Mouse (Mus musculus): ENCODE data around the gene Gtf2f2. TPM values are rescaled to one million over a fixed set of nuclear protein-coding genes. Genes with fewer than 3 reads are reported as not detected.

Gene Gtf2f2
- polyA plus RNA-seq, 1 experiment from 2014 or later: 29.8 TPM

- 0 out of 2 replicates have a peak, but pooled peaks cover 4% of the 10 kb centered on the region for H3K4me1 ChIP-seq (ENCODE audit: control insufficient read depth, insufficient read depth, low read length)
- no peak overlapping the region for H3K4me2 ChIP-seq (ENCODE audit: low read depth, low read length)
- DNase-seq (ENCODE audit: low spot score) (peak; percentile 88), ATAC-seq (ENCODE audit: low read depth) (peak; percentile 87)
- no peaks in the 10 kb centered on the region for H3K9me3 ChIP-seq (ENCODE audit: control insufficient read depth, low read length)
- H3K27ac ChIP-seq (replicated peaks; ENCODE audit: low read depth, low read length): no peak overlapping the region
- WGBS: 14% methylated on average over 4 of the region's 4 CpGs
- peaks cover 19% of the 10 kb centered on the region; the same call in 1 of the 2 replicates for H3K36me3 ChIP-seq (ENCODE audit: control insufficient read depth, insufficient read depth, low read length)
- no peak overlapping the region for H3K9ac ChIP-seq (ENCODE audit: low read depth, low read length)
- H3K4me3 ChIP-seq (ENCODE audit: low read depth, low read length): no peak overlapping the region
- H3K27me3 ChIP-seq (replicated peaks; ENCODE audit: control insufficient read depth, insufficient read depth, low read length): no peaks in the 10 kb centered on the region
Measured at GRCm38 (mm10) chr14:75899566-75899965, 111.1 kb downstream of the Gtf2f2 start.

DNA sequence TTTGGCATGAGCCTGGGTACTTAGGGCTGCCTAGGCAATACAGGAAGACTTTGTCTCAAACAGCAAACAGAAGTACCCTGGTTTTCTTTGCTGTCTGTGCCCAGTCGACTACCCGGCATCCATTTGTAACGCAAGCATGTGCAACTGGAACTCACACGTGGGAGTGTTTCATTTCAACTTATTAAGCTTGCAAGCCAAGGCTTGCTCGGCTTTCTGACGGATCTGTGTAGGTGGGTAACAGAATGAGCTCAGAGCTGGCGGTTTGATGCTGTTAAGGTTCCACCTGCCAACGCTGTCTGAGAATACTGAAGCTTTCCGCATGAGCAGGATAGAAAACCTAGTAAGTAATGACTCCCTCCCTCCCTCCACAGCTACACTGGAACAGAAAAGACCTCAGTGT, 118.5 kb downstream of the Gtf2f2 start:
- Histone ChIP-seq H3K36me3 (ENCODE audit: control insufficient read depth, insufficient read depth, low read length) (peaks cover 18% of the 10 kb centered on the region; the same call in 1 of the 2 replicates), H3K4me1 (ENCODE audit: control insufficient read depth, insufficient read depth, low read length) (no peaks in the 10 kb centered on the region), H3K27me3 (replicated peaks; ENCODE audit: control insufficient read depth, insufficient read depth, low read length) (no peaks in the 10 kb centered on the region), H3K9ac (ENCODE audit: low read depth, low read length) (no peak overlapping the region), H3K4me2 (ENCODE audit: low read depth, low read length) (no peak overlapping the region), H3K9me3 (ENCODE audit: control insufficient read depth, low read length) (no peaks in the 10 kb centered on the region), H3K4me3 (ENCODE audit: low read depth, low read length) (no peak overlapping the region), H3K27ac (replicated peaks; ENCODE audit: low read depth, low read length) (no peak overlapping the region)
- peak; percentile 71 for DNase-seq (ENCODE audit: low spot score)
- ATAC-seq (ENCODE audit: low read depth): no peak
- WGBS: 74% methylated on average over 9 of the region's 9 CpGs

DNA sequence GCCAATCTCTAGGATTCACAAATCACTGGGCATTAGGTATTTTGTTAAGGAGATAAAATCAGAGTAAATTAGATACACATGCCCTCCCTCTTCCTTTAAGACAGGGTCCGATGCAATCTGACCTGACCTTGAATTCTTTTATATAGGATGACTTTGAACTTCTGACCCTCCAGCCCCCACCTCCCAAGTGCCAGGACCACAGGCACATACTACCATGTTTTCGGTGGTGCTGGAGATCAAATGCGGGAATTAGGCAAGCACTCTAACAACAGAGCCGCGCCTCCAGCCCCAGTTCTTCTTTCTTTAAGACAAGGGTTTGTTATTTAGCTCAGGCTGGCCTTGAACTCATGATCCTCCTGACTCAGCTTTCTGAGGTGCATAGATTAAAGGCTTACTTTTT, 126.8 kb downstream of the Gtf2f2 start:
- DNase-seq (ENCODE audit: low spot score) (no peak), ATAC-seq (ENCODE audit: low read depth) (no peak)
- H3K9ac ChIP-seq (ENCODE audit: low read depth, low read length): no peak overlapping the region
- H3K27me3 ChIP-seq (replicated peaks; ENCODE audit: control insufficient read depth, insufficient read depth, low read length): no peaks in the 10 kb centered on the region
- H3K27ac ChIP-seq (replicated peaks; ENCODE audit: low read depth, low read length): no peak overlapping the region
- H3K4me1 ChIP-seq (ENCODE audit: control insufficient read depth, insufficient read depth, low read length): no peaks in the 10 kb centered on the region
- H3K9me3 ChIP-seq (ENCODE audit: control insufficient read depth, low read length): no peaks in the 10 kb centered on the region
- H3K36me3 ChIP-seq (ENCODE audit: control insufficient read depth, insufficient read depth, low read length): no peaks in the 10 kb centered on the region
- WGBS: 75% methylated on average over 5 of the region's 5 CpGs
- H3K4me2 ChIP-seq (ENCODE audit: low read depth, low read length): no peak overlapping the region
- H3K4me3 ChIP-seq (ENCODE audit: low read depth, low read length): no peak overlapping the region

DNA sequence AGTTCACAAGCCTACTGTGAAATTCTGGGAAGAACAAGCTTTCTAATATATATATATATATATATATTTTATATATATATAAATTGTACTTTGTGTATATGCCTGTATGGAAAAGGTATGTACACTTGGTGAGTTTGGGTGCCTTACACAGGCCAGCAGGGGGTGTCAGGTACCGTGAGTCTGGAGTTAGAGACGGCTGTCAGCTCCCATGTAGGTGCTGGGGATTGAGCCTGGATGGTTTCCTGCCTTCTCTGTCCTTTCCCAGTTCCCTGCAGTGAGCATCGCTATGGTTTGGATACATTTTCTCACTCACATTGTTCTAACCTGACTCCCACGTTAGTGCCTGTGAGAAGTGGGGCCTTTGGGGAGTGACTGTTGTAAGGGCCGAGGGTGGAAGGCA, 127.3 kb downstream of the Gtf2f2 start:
- H3K36me3 ChIP-seq (ENCODE audit: control insufficient read depth, insufficient read depth, low read length): no peaks in the 10 kb centered on the region
- no peak overlapping the region for H3K4me2 ChIP-seq (ENCODE audit: low read depth, low read length)
- H3K27me3 ChIP-seq (replicated peaks; ENCODE audit: control insufficient read depth, insufficient read depth, low read length): no peaks in the 10 kb centered on the region
- WGBS: 66% methylated on average over 5 of the region's 5 CpGs
- no peaks in the 10 kb centered on the region for H3K4me1 ChIP-seq (ENCODE audit: control insufficient read depth, insufficient read depth, low read length)
- ATAC-seq (ENCODE audit: low read depth): no peak
- no peak overlapping the region for H3K27ac ChIP-seq (replicated peaks; ENCODE audit: low read depth, low read length)
- H3K4me3 ChIP-seq (ENCODE audit: low read depth, low read length): no peak overlapping the region
- no peaks in the 10 kb centered on the region for H3K9me3 ChIP-seq (ENCODE audit: control insufficient read depth, low read length)
- no peak overlapping the region for H3K9ac ChIP-seq (ENCODE audit: low read depth, low read length)
- DNase-seq (ENCODE audit: low spot score): no peak

GRCm38 (mm10) chr14:75881856-75882255, 128.8 kb downstream of the Gtf2f2 start:
- Histone ChIP-seq H3K9ac (ENCODE audit: low read depth, low read length) (no peak overlapping the region), H3K9me3 (ENCODE audit: control insufficient read depth, low read length) (no peaks in the 10 kb centered on the region), H3K4me1 (ENCODE audit: control insufficient read depth, insufficient read depth, low read length) (no peaks in the 10 kb centered on the region), H3K4me3 (ENCODE audit: low read depth, low read length) (no peak overlapping the region), H3K27ac (replicated peaks; ENCODE audit: low read depth, low read length) (no peak overlapping the region), H3K4me2 (ENCODE audit: low read depth, low read length) (no peak overlapping the region), H3K36me3 (ENCODE audit: control insufficient read depth, insufficient read depth, low read length) (no peaks in the 10 kb centered on the region), H3K27me3 (replicated peaks; ENCODE audit: control insufficient read depth, insufficient read depth, low read length) (no peaks in the 10 kb centered on the region)
- ATAC-seq (ENCODE audit: low read depth) (no peak), DNase-seq (ENCODE audit: low spot score) (no peak)
- WGBS: 31% methylated on average over 4 of the region's 4 CpGs

GRCm38 (mm10) chr14:75878980-75879379, 131.7 kb downstream of the Gtf2f2 start:
- WGBS: 35% methylated on average over 8 of the region's 8 CpGs
- no peak for DNase-seq (ENCODE audit: low spot score)
- H3K36me3 ChIP-seq (ENCODE audit: control insufficient read depth, insufficient read depth, low read length): no peaks in the 10 kb centered on the region

GRCm38 (mm10) chr14:75877297-75877696, 133.4 kb downstream of the Gtf2f2 start:
- WGBS: 73% methylated on average over 3 of the region's 3 CpGs
- Histone ChIP-seq H3K27ac (replicated peaks; ENCODE audit: low read depth, low read length) (no peak overlapping the region), H3K36me3 (ENCODE audit: control insufficient read depth, insufficient read depth, low read length) (no peaks in the 10 kb centered on the region)

More at GRCm38 (mm10) chr14:75878980-75879379, 131.7 kb downstream of the Gtf2f2 start:
- Histone ChIP-seq H3K4me3 (ENCODE audit: low read depth, low read length) (no peak overlapping the region), H3K4me2 (ENCODE audit: low read depth, low read length) (no peak overlapping the region), H3K9me3 (ENCODE audit: control insufficient read depth, low read length) (no peaks in the 10 kb centered on the region), H3K9ac (ENCODE audit: low read depth, low read length) (no peak overlapping the region), H3K27ac (replicated peaks; ENCODE audit: low read depth, low read length) (no peak overlapping the region), H3K4me1 (ENCODE audit: control insufficient read depth, insufficient read depth, low read length) (no peaks in the 10 kb centered on the region), H3K27me3 (replicated peaks; ENCODE audit: control insufficient read depth, insufficient read depth, low read length) (no peaks in the 10 kb centered on the region)
- ATAC-seq (ENCODE audit: low read depth): no peak

GRCm38 (mm10) chr14:75876320-75877043, 134.2 kb downstream of the Gtf2f2 start:
- Histone ChIP-seq H3K36me3 (ENCODE audit: control insufficient read depth, insufficient read depth, low read length) (no peaks in the 10 kb centered on the region), H3K27ac (replicated peaks; ENCODE audit: low read depth, low read length) (no peak overlapping the region), H3K4me2 (ENCODE audit: low read depth, low read length) (peak overlapping the region; percentile 51), H3K9ac (ENCODE audit: low read depth, low read length) (peak overlapping the region; percentile 43), H3K4me3 (ENCODE audit: low read depth, low read length) (peak overlapping the region; percentile 20), H3K4me1 (ENCODE audit: control insufficient read depth, insufficient read depth, low read length) (no peaks in the 10 kb centered on the region), H3K9me3 (ENCODE audit: control insufficient read depth, low read length) (no peaks in the 10 kb centered on the region), H3K27me3 (replicated peaks; ENCODE audit: control insufficient read depth, insufficient read depth, low read length) (no peaks in the 10 kb centered on the region)
- DNase-seq (ENCODE audit: low spot score): peak; percentile 90
- peak; percentile 71 for ATAC-seq (ENCODE audit: low read depth)
- WGBS: 10% methylated on average over 21 of the region's 21 CpGs

More at GRCm38 (mm10) chr14:75877297-75877696, 133.4 kb downstream of the Gtf2f2 start:
- no peak for ATAC-seq (ENCODE audit: low read depth)
- no peak overlapping the region for H3K4me2 ChIP-seq (ENCODE audit: low read depth, low read length)
- no peaks in the 10 kb centered on the region for H3K27me3 ChIP-seq (replicated peaks; ENCODE audit: control insufficient read depth, insufficient read depth, low read length)
- H3K9ac ChIP-seq (ENCODE audit: low read depth, low read length): no peak overlapping the region
- no peak for DNase-seq (ENCODE audit: low spot score)
- H3K9me3 ChIP-seq (ENCODE audit: control insufficient read depth, low read length): no peaks in the 10 kb centered on the region
- no peaks in the 10 kb centered on the region for H3K4me1 ChIP-seq (ENCODE audit: control insufficient read depth, insufficient read depth, low read length)
- no peak overlapping the region for H3K4me3 ChIP-seq (ENCODE audit: low read depth, low read length)

DNA sequence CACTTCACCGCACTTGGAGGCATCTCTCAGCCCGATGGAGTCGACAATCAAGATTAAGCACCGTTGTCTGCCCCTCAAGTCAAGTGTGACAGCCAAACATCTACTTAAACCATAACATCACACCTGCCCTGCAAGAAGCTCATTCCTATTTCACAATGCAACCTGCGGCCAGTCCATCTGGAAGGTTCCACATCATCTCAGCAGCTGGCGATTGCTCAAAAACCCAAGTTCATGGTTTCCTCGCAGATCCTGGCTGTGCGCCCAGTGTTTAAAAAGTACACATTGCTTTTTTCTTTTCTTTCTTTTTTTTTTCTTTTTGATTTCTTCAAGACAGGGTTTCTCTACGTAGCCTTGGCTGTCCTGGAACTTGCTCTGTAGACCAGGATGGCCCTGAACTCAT, 137.1 kb downstream of the Gtf2f2 start:
- H3K9me3 ChIP-seq (ENCODE audit: control insufficient read depth, low read length): no peaks in the 10 kb centered on the region
- WGBS: 62% methylated on average over 9 of the region's 9 CpGs
- H3K4me3 ChIP-seq (ENCODE audit: low read depth, low read length): no peak overlapping the region
- DNase-seq (ENCODE audit: low spot score): peak; percentile 78
- no peak overlapping the region for H3K9ac ChIP-seq (ENCODE audit: low read depth, low read length)
- H3K27me3 ChIP-seq (replicated peaks; ENCODE audit: control insufficient read depth, insufficient read depth, low read length): no peaks in the 10 kb centered on the region
- no peaks in the 10 kb centered on the region for H3K36me3 ChIP-seq (ENCODE audit: control insufficient read depth, insufficient read depth, low read length)
- H3K27ac ChIP-seq (replicated peaks; ENCODE audit: low read depth, low read length): no peak overlapping the region
- H3K4me1 ChIP-seq (ENCODE audit: control insufficient read depth, insufficient read depth, low read length): no peaks in the 10 kb centered on the region
- no peak overlapping the region for H3K4me2 ChIP-seq (ENCODE audit: low read depth, low read length)
- no peak for ATAC-seq (ENCODE audit: low read depth)

Data from embryonic facial prominence, embryonic 14.5 days (tissue).